Mouse (Mus musculus): ENCODE data around the gene Ttll8. TPM values are rescaled to one million over a fixed set of nuclear protein-coding genes. Genes with fewer than 3 reads are reported as not detected.

Ttll8 gene
- polyA plus RNA-seq, 1 experiment from 2014 or later = not detected

DNA sequence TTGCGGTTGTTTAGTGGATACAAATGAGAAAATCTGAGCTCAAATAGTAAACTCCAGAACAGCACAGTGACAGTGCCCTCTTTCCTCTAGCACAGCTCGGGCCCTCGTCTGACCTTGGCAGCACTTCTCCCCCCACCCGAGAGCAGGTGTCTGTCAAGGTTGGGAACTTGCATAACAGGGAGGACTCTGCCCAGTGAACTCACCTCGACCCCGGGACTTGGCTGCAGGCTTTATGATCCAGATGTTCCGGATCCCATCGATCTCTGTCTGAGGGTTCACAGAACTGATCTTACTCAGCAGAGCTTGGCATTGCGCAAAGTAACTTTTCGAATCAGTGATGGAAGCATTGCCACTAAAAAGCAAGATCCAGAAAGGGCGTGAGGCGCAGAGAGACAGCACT lies 34.9 kb downstream of the Ttll8 start:
- Histone ChIP-seq H3K27ac (replicated peaks) (no peak overlapping the region), H3K36me3 (no peaks in the 10 kb centered on the region), H3K4me3 (no peak overlapping the region), H3K9me3 (no peaks in the 10 kb centered on the region), H3K27me3 (no peaks in the 10 kb centered on the region), H3K4me2 (replicated peaks) (no peak overlapping the region), H3K9ac (replicated peaks) (no peak overlapping the region), H3K4me1 (no peaks in the 10 kb centered on the region)
- no peak for ATAC-seq (replicated peaks)
- WGBS = 84% methylated on average over 12 of the region's 12 CpGs

- no peak overlapping the region for H3K9ac ChIP-seq (replicated peaks)
- no peaks in the 10 kb centered on the region for H3K36me3 ChIP-seq
- no peaks in the 10 kb centered on the region for H3K27me3 ChIP-seq
- no peaks in the 10 kb centered on the region for H3K4me1 ChIP-seq
- no peak overlapping the region for H3K4me2 ChIP-seq (replicated peaks)
- no peak overlapping the region for H3K27ac ChIP-seq (replicated peaks)
- WGBS = 97% methylated on average over 8 of the region's 8 CpGs
- no peaks in the 10 kb centered on the region for H3K9me3 ChIP-seq
- H3K4me3 ChIP-seq = no peak overlapping the region
- ATAC-seq (replicated peaks) = no peak
These were observed 37.1 kb downstream of the Ttll8 start for GRCm38 (mm10) chr15:88917126-88917525.

DNA sequence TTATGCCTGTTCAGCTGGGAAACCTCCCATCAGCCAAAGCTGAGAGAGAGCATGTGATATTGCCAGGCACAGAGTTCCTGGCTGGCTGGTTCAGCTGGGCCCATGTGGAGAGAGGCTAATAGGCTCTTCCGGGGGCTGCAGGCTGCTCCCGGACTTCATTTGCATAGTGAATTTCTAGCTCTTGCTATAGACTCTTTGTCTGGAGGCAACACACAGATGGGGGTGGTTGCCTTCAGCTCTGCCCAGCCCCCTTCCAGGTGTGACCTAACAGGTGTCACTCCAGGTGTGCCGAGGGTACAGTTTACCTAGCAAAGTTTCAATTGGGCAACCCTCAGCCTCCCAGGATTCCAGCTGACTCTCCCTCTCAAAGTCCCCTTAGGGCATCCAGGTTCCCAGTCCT lies 37.9 kb downstream of the Ttll8 start:
- Histone ChIP-seq H3K4me3 (no peak overlapping the region), H3K27me3 (no peaks in the 10 kb centered on the region), H3K4me2 (replicated peaks) (no peak overlapping the region), H3K9me3 (no peaks in the 10 kb centered on the region), H3K27ac (replicated peaks) (no peak overlapping the region), H3K36me3 (no peaks in the 10 kb centered on the region), H3K9ac (replicated peaks) (no peak overlapping the region), H3K4me1 (no peaks in the 10 kb centered on the region)
- ATAC-seq (replicated peaks) = no peak
- WGBS = 41% methylated on average over 3 of the region's 3 CpGs

DNA sequence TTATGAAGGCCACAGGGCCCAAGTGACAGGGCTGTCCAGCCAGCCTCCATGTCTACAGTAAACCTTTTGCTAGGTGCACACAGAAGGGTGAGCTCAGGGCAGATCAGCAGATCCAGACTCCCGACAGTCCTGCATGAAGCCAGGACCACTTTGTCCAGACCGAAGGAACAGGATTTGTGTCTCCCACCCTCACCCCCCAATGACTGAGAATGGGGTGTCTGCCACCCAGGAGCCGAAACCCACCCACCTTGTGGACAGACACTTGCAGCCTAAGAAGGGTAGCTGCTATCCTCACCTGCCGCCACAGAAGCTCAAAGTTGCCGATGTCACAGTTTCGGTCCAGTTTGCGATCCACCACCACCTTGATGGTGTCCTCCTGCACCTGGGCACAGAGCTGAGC lies 39.2 kb downstream of the Ttll8 start:
- ATAC-seq (replicated peaks) = no peak
- Histone ChIP-seq H3K4me1 (no peaks in the 10 kb centered on the region), H3K4me2 (replicated peaks) (no peak overlapping the region), H3K36me3 (no peaks in the 10 kb centered on the region), H3K9ac (replicated peaks) (no peak overlapping the region), H3K4me3 (no peak overlapping the region), H3K27ac (replicated peaks) (no peak overlapping the region), H3K9me3 (no peaks in the 10 kb centered on the region), H3K27me3 (no peaks in the 10 kb centered on the region)
- 97% methylated on average over 7 of the region's 7 CpGs for WGBS

DNA sequence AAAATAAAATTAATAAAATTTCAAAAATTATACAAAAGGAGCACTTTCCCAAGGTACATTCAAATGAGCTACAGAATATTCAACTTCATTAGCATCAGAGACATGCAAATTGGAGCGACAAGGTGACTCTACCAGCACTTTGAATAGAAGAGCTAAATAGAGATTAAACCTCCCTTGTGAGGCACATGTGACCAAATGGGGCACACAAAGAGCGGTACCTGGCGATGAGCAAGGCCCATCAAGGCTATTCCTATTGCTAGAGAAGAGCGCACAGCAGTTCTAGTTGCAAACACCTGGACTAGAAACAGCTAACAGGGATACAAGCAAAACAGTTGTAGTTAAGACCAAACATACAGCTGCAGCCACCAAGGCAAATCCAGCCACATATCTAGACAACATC lies 47.9 kb downstream of the Ttll8 start:
- Histone ChIP-seq H3K9ac (replicated peaks) (no peak overlapping the region), H3K36me3 (no peaks in the 10 kb centered on the region), H3K27me3 (no peaks in the 10 kb centered on the region), H3K4me1 (no peaks in the 10 kb centered on the region), H3K4me3 (no peak overlapping the region), H3K27ac (replicated peaks) (no peak overlapping the region), H3K9me3 (no peaks in the 10 kb centered on the region), H3K4me2 (replicated peaks) (no peak overlapping the region)
- no peak for ATAC-seq (replicated peaks)
- 66% methylated on average over 4 of the region's 4 CpGs for WGBS

DNA sequence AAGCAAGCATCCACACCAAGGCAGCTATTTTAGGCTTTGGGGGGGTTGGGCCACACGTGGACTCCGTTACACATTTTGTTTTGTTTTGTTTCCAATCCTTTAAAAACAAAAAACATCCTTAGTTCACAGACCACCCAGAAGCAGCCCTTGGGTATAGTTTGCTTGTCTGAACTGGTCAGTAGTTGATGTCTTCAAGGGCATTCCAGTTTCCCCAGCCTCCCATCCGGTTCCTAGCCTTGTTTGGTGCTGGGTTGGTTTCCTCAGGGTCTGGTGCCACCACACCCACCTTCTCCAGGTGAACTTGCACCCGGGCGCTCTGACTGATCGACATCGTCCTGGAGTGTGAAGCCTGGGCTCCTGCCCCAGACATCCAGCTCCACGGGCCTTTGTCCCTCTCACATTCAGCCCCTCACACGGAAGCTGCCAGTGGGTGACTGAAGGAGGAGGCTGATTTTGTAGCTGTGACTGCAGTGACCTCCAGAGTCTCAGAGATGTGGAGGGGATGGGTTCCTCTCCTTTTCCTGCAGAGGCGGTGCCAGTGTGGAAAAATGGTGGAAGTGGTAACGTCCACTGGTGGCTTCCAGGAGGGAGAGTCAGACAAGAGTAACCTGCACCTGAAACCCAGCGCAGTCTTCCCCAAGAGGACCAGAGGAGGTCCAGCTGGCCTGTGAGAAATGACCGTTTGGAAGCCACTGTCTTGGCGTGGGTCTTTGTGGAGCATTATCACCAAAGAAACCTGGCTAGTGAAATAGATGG lies 50.0 kb downstream of the Ttll8 start:
- WGBS = 89% methylated on average over 14 of the region's 14 CpGs
- no peak for ATAC-seq (replicated peaks)
- no peak overlapping the region for H3K27ac ChIP-seq (replicated peaks)

DNA sequence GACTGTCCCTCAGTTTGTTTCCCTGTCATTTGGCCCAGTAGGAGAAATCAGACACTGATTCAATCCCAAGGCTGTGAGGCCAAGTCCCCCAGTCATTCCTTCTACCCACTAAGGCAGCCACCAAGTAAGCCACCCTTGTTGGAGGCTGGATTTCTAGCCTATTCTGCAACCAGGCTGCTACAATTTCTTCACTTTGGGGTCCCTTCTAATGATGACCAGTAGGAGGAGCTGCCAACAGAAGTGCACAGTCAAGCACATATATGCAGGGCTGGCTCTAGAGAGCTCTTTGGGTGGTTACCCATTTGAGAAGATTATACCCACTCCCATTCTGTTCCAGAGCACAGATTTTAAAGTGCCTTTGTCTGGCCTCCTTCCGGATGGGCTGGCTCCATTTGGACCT lies 51.1 kb downstream of the Ttll8 start:
- Histone ChIP-seq H3K9me3 (no peaks in the 10 kb centered on the region), H3K36me3 (no peaks in the 10 kb centered on the region), H3K4me3 (no peak overlapping the region), H3K27ac (replicated peaks) (no peak overlapping the region), H3K27me3 (no peaks in the 10 kb centered on the region), H3K4me2 (replicated peaks) (no peak overlapping the region), H3K4me1 (no peaks in the 10 kb centered on the region), H3K9ac (replicated peaks) (no peak overlapping the region)
- ATAC-seq (replicated peaks) = no peak
- WGBS = 48% methylated on average over 1 of the region's 1 CpGs

More for the DNA sequence above, 50.0 kb downstream of the Ttll8 start:
- Histone ChIP-seq H3K4me3 (no peak overlapping the region), H3K9ac (replicated peaks) (no peak overlapping the region), H3K36me3 (no peaks in the 10 kb centered on the region), H3K4me2 (replicated peaks) (no peak overlapping the region), H3K9me3 (no peaks in the 10 kb centered on the region), H3K4me1 (no peaks in the 10 kb centered on the region), H3K27me3 (no peaks in the 10 kb centered on the region)

DNA sequence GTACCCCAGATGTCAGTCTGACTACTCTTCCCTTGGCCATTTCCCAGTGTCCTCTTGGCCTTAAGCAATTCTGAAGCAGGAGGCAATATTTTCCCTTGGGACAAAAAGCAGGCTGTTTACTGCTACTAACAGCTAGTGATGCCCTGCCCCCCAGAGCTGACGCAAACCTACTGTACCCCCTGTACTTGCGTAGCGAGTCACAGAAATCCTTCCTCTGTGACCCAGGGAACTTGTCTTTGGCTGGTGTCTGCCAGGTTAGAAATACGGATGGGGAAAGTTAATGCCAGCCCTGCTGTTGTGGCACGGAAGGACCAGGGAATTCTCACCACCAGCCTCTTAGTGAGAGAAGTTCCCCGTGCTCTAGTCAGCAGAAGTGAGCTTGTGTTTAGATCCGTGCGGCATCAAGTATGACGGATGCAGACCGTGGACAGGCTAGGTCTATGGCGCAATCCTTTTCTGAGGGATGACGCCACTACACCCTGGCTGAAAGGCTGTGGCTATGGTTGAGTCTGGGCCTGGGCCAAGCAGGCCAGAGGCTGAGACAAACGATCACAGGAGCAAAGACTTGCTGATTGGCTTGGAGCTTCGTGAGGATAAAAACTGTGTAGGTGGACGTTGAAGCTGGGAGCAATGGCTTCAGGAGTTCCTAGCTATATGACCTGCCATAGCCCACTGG lies 51.9 kb downstream of the Ttll8 start:
- Histone ChIP-seq H3K27ac (replicated peaks) (no peak overlapping the region), H3K9ac (replicated peaks) (no peak overlapping the region), H3K9me3 (no peaks in the 10 kb centered on the region), H3K36me3 (no peaks in the 10 kb centered on the region), H3K4me1 (no peaks in the 10 kb centered on the region), H3K27me3 (no peaks in the 10 kb centered on the region), H3K4me3 (no peak overlapping the region), H3K4me2 (replicated peaks) (no peak overlapping the region)
- WGBS = 84% methylated on average over 15 of the region's 15 CpGs
- ATAC-seq (replicated peaks) = no peak

- Histone ChIP-seq H3K9ac (replicated peaks) (no peak overlapping the region), H3K4me1 (no peaks in the 10 kb centered on the region), H3K27me3 (no peaks in the 10 kb centered on the region), H3K36me3 (no peaks in the 10 kb centered on the region), H3K4me2 (replicated peaks) (no peak overlapping the region), H3K9me3 (no peaks in the 10 kb centered on the region), H3K4me3 (no peak overlapping the region), H3K27ac (replicated peaks) (no peak overlapping the region)
- WGBS = 88% methylated on average over 10 of the region's 10 CpGs
- ATAC-seq (replicated peaks) = no peak
These were observed 57.8 kb downstream of the Ttll8 start for GRCm38 (mm10) chr15:88896341-88896980.

DNA sequence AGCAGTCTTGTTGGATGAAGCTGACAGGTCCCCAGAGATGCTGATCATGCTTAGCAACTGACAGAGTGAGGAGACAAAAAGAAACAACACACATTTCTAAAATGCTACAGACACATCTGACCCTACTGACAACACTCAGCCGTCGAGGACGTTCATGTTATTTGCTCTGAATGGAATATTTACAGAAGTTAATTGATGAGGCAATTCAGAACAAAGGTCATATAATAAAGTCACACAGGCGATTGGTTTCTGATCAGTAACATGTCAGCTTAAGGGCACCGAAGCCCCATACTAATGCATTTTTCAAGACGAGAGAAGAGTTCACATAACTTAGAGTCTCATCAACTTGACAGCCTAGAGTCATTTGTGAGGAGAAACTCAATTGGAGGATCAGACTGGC lies 58.3 kb downstream of the Ttll8 start:
- Histone ChIP-seq H3K27ac (replicated peaks) (no peak overlapping the region), H3K4me3 (no peak overlapping the region), H3K4me1 (peaks cover 4% of the 10 kb centered on the region; the same call in 1 of the 2 replicates), H3K9me3 (no peaks in the 10 kb centered on the region), H3K36me3 (no peaks in the 10 kb centered on the region), H3K27me3 (no peaks in the 10 kb centered on the region), H3K9ac (replicated peaks) (no peak overlapping the region), H3K4me2 (replicated peaks) (no peak overlapping the region)
- WGBS = 87% methylated on average over 6 of the region's 6 CpGs
- no peak for ATAC-seq (replicated peaks)

GRCm38 (mm10) chr15:88895119-88895518 lies 59.1 kb downstream of the Ttll8 start:
- WGBS = 72% methylated on average over 7 of the region's 7 CpGs
- Histone ChIP-seq H3K27ac (replicated peaks) (no peak overlapping the region), H3K4me3 (no peak overlapping the region), H3K27me3 (no peaks in the 10 kb centered on the region), H3K9ac (replicated peaks) (no peak overlapping the region), H3K4me1 (peaks cover 12% of the 10 kb centered on the region), H3K36me3 (no peaks in the 10 kb centered on the region), H3K9me3 (no peaks in the 10 kb centered on the region), H3K4me2 (replicated peaks) (no peak overlapping the region)
- ATAC-seq (replicated peaks) = no peak

- H3K9me3 ChIP-seq = no peaks in the 10 kb centered on the region
- H3K27ac ChIP-seq (replicated peaks) = no peak overlapping the region
- H3K4me3 ChIP-seq = no peak overlapping the region
- no peaks in the 10 kb centered on the region for H3K36me3 ChIP-seq
- no peak overlapping the region for H3K4me2 ChIP-seq (replicated peaks)
- H3K4me1 ChIP-seq = peaks cover 12% of the 10 kb centered on the region
- ATAC-seq (replicated peaks) = no peak
- H3K9ac ChIP-seq (replicated peaks) = no peak overlapping the region
- peaks cover 3% of the 10 kb centered on the region; the same call in 1 of the 2 replicates for H3K27me3 ChIP-seq
- 72% methylated on average over 5 of the region's 5 CpGs for WGBS
These were observed 61.3 kb downstream of the Ttll8 start for GRCm38 (mm10) chr15:88892876-88893275.

Measured in forebrain, embryonic 15.5 days (tissue).